Mouse (Mus musculus): ENCODE measurements at regions not wholly inside any gene's neighbourhood (a gene's known extent, or its start where the extent isn't known, plus 50 kb on each side); places are given as distances from the start of the nearest gene placed in this dataset.

GRCm38 (mm10) chr13:59992346-59992745 lies 169.4 kb upstream of the Tut7 start:
- TF ChIP-seq CTCF (IDR thresholded peaks at IDR 0.05; ENCODE audit: insufficient read depth, low read length) (no peak), POLR2A (IDR thresholded peaks at IDR 0.05; ENCODE audit: borderline replicate concordance, extremely low read depth, low read depth, low read length) (no peak)
